Mouse (Mus musculus) splenic B cell, adult 2 months (primary cell): ENCODE data around the gene Armh4.

Source experiments
- DNase-seq: peaks from one replicate; pipeline ENCODE4 v3.0.0-alpha.2; 2011; ENCODE audit warnings: low read depth, low spot score
- H3K27me3 ChIP-seq: 2 replicates; pipeline ENCODE4 v1.6.1; 2012; ENCODE audit warnings: mild to moderate bottlenecking, low read length, moderate library complexity, mixed read lengths; ENCODE audit not compliant: control insufficient read depth, poor library complexity, insufficient read depth, severe bottlenecking
- H3K36me3 ChIP-seq: 2 replicates; pipeline ENCODE4 v1.6.1; 2012; ENCODE audit warnings: mild to moderate bottlenecking, low read length, moderate library complexity, mixed read lengths; ENCODE audit not compliant: control insufficient read depth, poor library complexity, insufficient read depth, severe bottlenecking

The Armh4 gene

GRCm38 (mm10) chr14:49766601-49767000 is 16.6 kb downstream of the Armh4 start:
- H3K36me3 ChIP-seq = no peaks in the 10 kb centered on the region
- no peak for DNase-seq
- no peaks in the 10 kb centered on the region for H3K27me3 ChIP-seq

- Histone ChIP-seq H3K36me3 (no peaks in the 10 kb centered on the region), H3K27me3 (no peaks in the 10 kb centered on the region)
- no peak for DNase-seq
Observed at GRCm38 (mm10) chr14:49755845-49756244, 27.3 kb downstream of the Armh4 start.

- H3K27me3 ChIP-seq = no peaks in the 10 kb centered on the region
- H3K36me3 ChIP-seq = no peaks in the 10 kb centered on the region
- DNase-seq = no peak
Observed at GRCm38 (mm10) chr14:49752614-49753013, 30.6 kb downstream of the Armh4 start.

GRCm38 (mm10) chr14:49745874-49746273 is 37.3 kb downstream of the Armh4 start:
- no peak for DNase-seq
- H3K36me3 ChIP-seq = no peaks in the 10 kb centered on the region
- H3K27me3 ChIP-seq = no peaks in the 10 kb centered on the region

GRCm38 (mm10) chr14:49743946-49744526 is 39.1 kb downstream of the Armh4 start:
- DNase-seq = no peak
- Histone ChIP-seq H3K27me3 (no peaks in the 10 kb centered on the region), H3K36me3 (no peaks in the 10 kb centered on the region)

DNA sequence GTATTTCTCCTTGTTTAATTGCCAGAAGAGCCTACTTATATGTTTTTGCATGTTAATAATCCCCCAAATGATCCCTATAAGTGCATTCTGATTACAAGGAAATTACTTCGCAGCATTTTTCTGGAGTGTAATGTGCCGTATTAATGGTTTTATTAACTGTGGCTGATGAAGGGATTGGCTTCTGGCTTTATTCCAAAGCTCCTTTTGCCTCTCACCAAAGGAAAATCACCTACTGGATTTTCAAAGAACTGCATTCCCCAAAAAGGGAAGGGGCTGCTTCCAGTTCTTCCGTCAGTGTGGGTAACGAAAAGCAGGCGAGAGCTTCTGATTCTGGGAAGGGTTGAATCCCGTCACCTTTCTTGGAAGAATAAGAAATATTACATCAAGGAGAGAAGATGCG is 43.9 kb downstream of the Armh4 start:
- no peaks in the 10 kb centered on the region for H3K36me3 ChIP-seq
- no peak for DNase-seq
- H3K27me3 ChIP-seq = no peaks in the 10 kb centered on the region

- Histone ChIP-seq H3K36me3 (no peaks in the 10 kb centered on the region), H3K27me3 (no peaks in the 10 kb centered on the region)
- DNase-seq = no peak
Observed at GRCm38 (mm10) chr14:49738441-49739088, 44.6 kb downstream of the Armh4 start.

- Histone ChIP-seq H3K27me3 (no peaks in the 10 kb centered on the region), H3K36me3 (no peaks in the 10 kb centered on the region)
- no peak for DNase-seq
Observed at GRCm38 (mm10) chr14:49733950-49734349, 49.2 kb downstream of the Armh4 start.

DNA sequence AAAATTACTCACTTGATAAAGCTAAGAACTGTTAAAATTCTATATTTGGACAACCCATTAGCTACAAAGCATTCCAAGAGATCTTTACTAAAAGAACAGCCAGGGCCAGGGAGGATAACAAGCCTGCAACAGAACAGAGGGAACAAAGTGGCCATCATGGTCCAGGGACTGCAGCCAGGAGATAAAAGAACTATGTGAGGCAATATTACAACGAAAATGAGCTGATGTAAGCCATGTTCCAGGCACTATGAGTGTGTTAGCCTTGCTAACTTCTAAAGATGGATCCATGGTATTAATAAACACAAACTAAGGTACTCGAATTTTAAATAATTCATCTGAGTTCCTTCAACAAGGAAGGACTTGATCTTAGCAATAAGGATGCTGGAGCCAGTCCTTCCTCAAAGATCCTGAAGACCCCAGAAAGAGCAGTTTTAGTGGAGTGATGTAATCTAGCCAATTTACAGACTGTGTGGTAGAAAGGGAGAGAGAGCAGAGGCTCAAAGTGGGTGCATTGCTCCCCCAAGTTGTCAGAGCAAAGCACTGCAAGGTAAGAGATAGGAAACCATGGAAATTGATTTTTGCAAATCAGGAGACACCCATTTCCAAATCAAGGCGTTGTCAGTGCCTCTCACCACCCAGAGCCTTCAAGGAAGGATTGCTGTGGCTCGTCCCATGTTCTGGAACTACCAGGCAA is 59.7 kb downstream of the Armh4 start:
- no peak for DNase-seq
- Histone ChIP-seq H3K36me3 (no peaks in the 10 kb centered on the region), H3K27me3 (no peaks in the 10 kb centered on the region)

DNA sequence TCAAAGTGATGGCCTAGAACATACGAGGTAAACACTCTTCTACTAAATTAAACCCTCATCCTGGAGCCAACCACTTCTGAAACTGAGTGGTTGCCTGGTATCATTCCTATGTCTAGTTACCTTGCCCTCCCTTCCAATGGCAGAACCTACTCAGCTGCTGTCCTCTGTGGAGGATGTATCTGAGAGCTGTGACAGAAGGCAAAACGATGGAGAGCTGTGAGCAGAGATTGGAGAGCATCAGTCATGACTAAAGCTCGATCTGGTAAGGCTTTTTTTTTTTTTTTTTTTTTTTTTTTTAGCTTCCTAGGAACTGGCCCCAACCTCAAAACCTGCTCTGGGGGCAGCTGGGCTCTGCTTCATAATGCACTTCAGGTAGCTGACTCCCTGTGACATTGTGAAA is 60.4 kb downstream of the Armh4 start:
- no peak for DNase-seq
- Histone ChIP-seq H3K27me3 (no peaks in the 10 kb centered on the region), H3K36me3 (no peaks in the 10 kb centered on the region)

DNA sequence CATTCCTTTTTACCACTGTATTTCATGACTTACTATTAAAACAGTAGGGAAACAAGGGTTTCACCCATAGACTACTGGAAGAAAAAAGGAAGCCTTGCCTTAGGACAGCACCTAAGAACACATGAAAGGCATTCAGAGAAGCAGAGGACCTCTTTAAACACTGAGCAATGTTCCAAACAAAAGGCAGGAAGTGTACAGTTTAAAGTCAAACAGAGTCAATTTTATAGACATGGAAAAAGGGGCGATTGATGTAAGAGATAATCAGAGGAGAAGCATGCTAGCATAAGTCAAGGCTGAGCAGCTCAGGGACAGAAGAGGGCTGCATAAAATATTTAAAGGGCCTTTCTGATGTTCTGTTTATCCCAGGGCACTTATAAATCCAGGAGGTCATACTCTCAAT is 61.9 kb downstream of the Armh4 start:
- no peaks in the 10 kb centered on the region for H3K27me3 ChIP-seq
- no peaks in the 10 kb centered on the region for H3K36me3 ChIP-seq
- no peak for DNase-seq

DNA sequence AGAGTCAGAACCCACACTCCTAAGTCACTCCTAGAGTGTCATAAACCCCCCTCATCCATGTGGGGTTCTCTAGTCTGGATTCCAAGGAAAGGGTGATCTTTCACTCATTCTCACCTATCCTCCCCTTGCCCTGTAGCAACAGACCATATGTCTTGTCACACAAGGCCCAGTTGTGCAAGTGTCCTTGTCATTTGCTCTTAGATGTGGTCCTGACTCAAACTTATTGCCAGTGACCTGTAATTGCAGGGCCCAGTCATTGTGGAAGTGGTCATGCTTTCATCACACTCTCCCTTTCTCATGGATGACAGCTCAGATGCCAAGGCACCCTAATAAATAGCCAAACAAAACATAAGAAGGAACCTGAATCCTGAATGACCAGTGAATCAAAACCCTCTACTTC is 63.5 kb downstream of the Armh4 start:
- DNase-seq = no peak
- Histone ChIP-seq H3K36me3 (no peaks in the 10 kb centered on the region), H3K27me3 (no peaks in the 10 kb centered on the region)

GRCm38 (mm10) chr14:49711016-49711415 is 72.2 kb downstream of the Armh4 start:
- no peaks in the 10 kb centered on the region for H3K36me3 ChIP-seq
- no peaks in the 10 kb centered on the region for H3K27me3 ChIP-seq
- DNase-seq = no peak

DNA sequence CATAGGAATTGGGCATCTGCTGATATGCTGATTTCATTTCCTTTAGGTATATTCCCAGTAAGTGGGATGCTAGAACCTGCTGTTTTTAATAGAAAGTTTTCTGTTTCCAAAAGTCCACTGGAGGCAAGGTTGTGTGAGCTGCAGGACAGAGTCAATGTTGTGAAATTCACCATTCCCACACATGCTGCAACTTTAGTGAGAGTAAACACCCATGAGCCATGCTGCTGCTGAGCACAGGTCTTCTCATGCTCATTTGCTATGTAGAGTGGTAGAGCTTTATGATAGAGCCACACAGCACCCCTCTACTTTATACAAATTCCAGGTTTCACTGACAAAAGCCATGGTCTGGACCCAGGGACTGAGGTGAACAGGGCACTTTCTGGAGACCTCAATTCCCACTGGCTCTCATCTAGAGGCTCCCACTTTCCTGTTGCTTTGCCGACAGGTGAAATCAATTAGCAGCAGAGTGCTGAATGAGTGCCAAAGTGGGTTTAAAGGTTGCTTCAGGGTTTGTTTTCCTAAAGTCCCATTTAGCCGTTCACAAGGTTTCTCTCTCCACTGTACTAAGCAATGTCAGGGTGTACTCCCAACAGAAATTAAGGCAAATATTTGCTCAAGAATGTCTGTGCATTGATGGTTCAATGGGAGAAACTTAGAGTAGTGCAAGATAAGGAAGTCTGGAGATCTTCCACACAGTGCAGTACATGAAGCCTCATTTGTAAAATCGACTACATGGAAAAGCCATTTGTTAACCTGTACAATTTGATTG is 79.6 kb downstream of the Armh4 start:
- no peak for DNase-seq
- no peaks in the 10 kb centered on the region for H3K36me3 ChIP-seq
- no peaks in the 10 kb centered on the region for H3K27me3 ChIP-seq
